Mouse (Mus musculus): ENCODE data around the gene Gpr179.

DNA sequence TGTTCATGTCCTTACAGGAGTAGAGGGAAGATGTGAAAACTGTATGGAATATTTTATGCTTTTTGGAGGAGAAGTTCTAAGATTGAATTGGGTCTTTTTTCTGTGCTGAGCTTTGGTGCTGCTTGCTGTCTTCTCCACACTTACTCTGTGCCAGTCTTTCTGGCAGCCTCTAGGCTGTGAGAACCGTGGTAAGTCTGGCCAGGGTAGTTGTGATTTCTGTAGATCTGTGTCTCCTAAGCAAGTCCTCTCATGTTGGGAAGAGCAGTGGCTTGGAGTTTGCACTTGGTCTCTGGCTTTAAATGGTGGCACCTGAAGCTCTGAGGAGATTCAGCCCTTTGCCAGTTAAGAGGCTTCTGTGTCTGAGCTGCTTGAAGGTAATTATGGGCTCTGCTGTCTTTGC is 13.7 kb upstream of the Gpr179 start:
- TF ChIP-seq EP300 (IDR thresholded peaks at IDR 0.05; ENCODE audit: low read depth) (no peak), CTCF (IDR thresholded peaks at IDR 0.05; ENCODE audit: low read depth) (no peak)
